In genomic region chr9:121398100-121398760, GRCm38 (mm10) we compare ENCODE assay signal across 9 mouse cellular contexts.
DNase-seq lines count a peak whose midpoint lies in the region; ATAC-seq and TF ChIP-seq lines count a peak whose summit lies in the region.
"Had no signal": no experiment of that assay in that cellular context is flagged by ENCODE, and none has a peak within 500 bp of the region (broad histone marks: within the 10 kb centered on the region; RNA-seq: fewer than 3 reads in every experiment).

No protein-coding gene starts in this region.

- no peak for TF ChIP-seq CTCF in lung, embryonic 14.5 days (IDR thresholded peaks at IDR 0.05; ENCODE audit: low read depth)
- no peak for TF ChIP-seq CTCF in lung, adult 2 months (IDR thresholded peaks at IDR 0.05; ENCODE audit: insufficient read depth, low read length)

- 64% methylated on average over 17 of the region's 17 CpGs for WGBS in embryonic facial prominence, embryonic 12.5 days
- WGBS in embryonic facial prominence, embryonic 10.5 days, result 77% methylated on average over 17 of the region's 17 CpGs
- WGBS in lung, embryonic 14.5 days, result 41% methylated on average over 17 of the region's 17 CpGs
- 38% methylated on average over 17 of the region's 17 CpGs for WGBS in lung, adult 2 months
- WGBS in hindbrain, embryonic 12.5 days, result 69% methylated on average over 17 of the region's 17 CpGs
- WGBS in neural tube, embryonic 13.5 days, result 75% methylated on average over 17 of the region's 17 CpGs

- H3K36me3 ChIP-seq in embryonic facial prominence, embryonic 12.5 days, result no peaks in the 10 kb centered on the region
- peaks cover 5% of the 10 kb centered on the region; the same call in 1 of the 2 replicates for H3K36me3 ChIP-seq in embryonic facial prominence, embryonic 10.5 days (replicated peaks)
- no peaks in the 10 kb centered on the region for H3K36me3 ChIP-seq in lung, embryonic 14.5 days (ENCODE audit: insufficient read depth)
- H3K36me3 ChIP-seq in hindbrain, embryonic 12.5 days, result peaks cover 5% of the 10 kb centered on the region; the same call in 1 of the 2 replicates
- H3K36me3 ChIP-seq in neural tube, embryonic 13.5 days, result peaks cover 9% of the 10 kb centered on the region

- H3K4me2 ChIP-seq in embryonic facial prominence, embryonic 12.5 days (replicated peaks), result no peak overlapping the region
- peak overlapping the region; percentile 40 for H3K4me2 ChIP-seq in lung, embryonic 14.5 days
- H3K4me2 ChIP-seq in hindbrain, embryonic 12.5 days (replicated peaks), result no peak overlapping the region
- H3K4me2 ChIP-seq in neural tube, embryonic 13.5 days, result 0 out of 2 replicates have a peak overlapping the region, but pooled peaks have one; percentile 5

- H3K27me3 ChIP-seq in embryonic facial prominence, embryonic 12.5 days, result no peaks in the 10 kb centered on the region
- no peaks in the 10 kb centered on the region for H3K27me3 ChIP-seq in embryonic facial prominence, embryonic 10.5 days (replicated peaks; ENCODE audit: low read depth, poor library complexity, severe bottlenecking)
- H3K27me3 ChIP-seq in lung, embryonic 14.5 days (ENCODE audit: insufficient read depth, low read length), result no peaks in the 10 kb centered on the region
- H3K27me3 ChIP-seq in hindbrain, embryonic 12.5 days, result no peaks in the 10 kb centered on the region
- H3K27me3 ChIP-seq in neural tube, embryonic 13.5 days, result no peaks in the 10 kb centered on the region

- H3K27ac ChIP-seq in embryonic facial prominence, embryonic 12.5 days, result no peak overlapping the region
- H3K27ac ChIP-seq in embryonic facial prominence, embryonic 10.5 days (replicated peaks), result no peak overlapping the region
- peak overlapping the region; percentile 65; the same call in 1 of the 2 replicates for H3K27ac ChIP-seq in lung, embryonic 14.5 days (ENCODE audit: low read depth)
- H3K27ac ChIP-seq in hindbrain, embryonic 12.5 days, result peak overlapping the region; percentile 60
- H3K27ac ChIP-seq in neural tube, embryonic 13.5 days (replicated peaks), result peak overlapping the region; percentile 64
- H3K27ac ChIP-seq: liver, embryonic 14.5 days had no signal

- peaks cover 13% of the 10 kb centered on the region for H3K4me1 ChIP-seq in embryonic facial prominence, embryonic 12.5 days
- peaks cover 18% of the 10 kb centered on the region for H3K4me1 ChIP-seq in embryonic facial prominence, embryonic 10.5 days
- H3K4me1 ChIP-seq in lung, embryonic 14.5 days (ENCODE audit: insufficient read depth), result peaks cover 14% of the 10 kb centered on the region; the same call in 1 of the 2 replicates
- H3K4me1 ChIP-seq in lung, adult 2 months (ENCODE audit: control insufficient read depth, insufficient read depth, low read length), result peaks cover 11% of the 10 kb centered on the region
- H3K4me1 ChIP-seq in hindbrain, embryonic 12.5 days, result peaks cover 26% of the 10 kb centered on the region
- H3K4me1 ChIP-seq in neural tube, embryonic 13.5 days (replicated peaks), result peaks cover 35% of the 10 kb centered on the region

- H3K9ac ChIP-seq in embryonic facial prominence, embryonic 12.5 days, result no peak overlapping the region
- no peak overlapping the region for H3K9ac ChIP-seq in lung, embryonic 14.5 days
- H3K9ac ChIP-seq in hindbrain, embryonic 12.5 days, result no peak overlapping the region
- peak overlapping the region; percentile 49 for H3K9ac ChIP-seq in neural tube, embryonic 13.5 days
- H3K9ac ChIP-seq: liver, embryonic 14.5 days had no signal

- no peak overlapping the region for H3K4me3 ChIP-seq in embryonic facial prominence, embryonic 12.5 days
- H3K4me3 ChIP-seq in embryonic facial prominence, embryonic 10.5 days, result no peak overlapping the region
- no peak overlapping the region for H3K4me3 ChIP-seq in lung, embryonic 14.5 days (ENCODE audit: low read depth, low read length)
- no peak overlapping the region for H3K4me3 ChIP-seq in lung, adult 2 months (replicated peaks; ENCODE audit: extremely low read depth, low read depth, low read length)
- H3K4me3 ChIP-seq in hindbrain, embryonic 12.5 days, result no peak overlapping the region
- H3K4me3 ChIP-seq in neural tube, embryonic 13.5 days, result no peak overlapping the region

- no peaks in the 10 kb centered on the region for H3K9me3 ChIP-seq in embryonic facial prominence, embryonic 12.5 days
- no peaks in the 10 kb centered on the region for H3K9me3 ChIP-seq in embryonic facial prominence, embryonic 10.5 days
- H3K9me3 ChIP-seq in lung, embryonic 14.5 days (ENCODE audit: low read depth, low read length), result no peaks in the 10 kb centered on the region
- no peaks in the 10 kb centered on the region for H3K9me3 ChIP-seq in hindbrain, embryonic 12.5 days (replicated peaks)
- no peaks in the 10 kb centered on the region for H3K9me3 ChIP-seq in neural tube, embryonic 13.5 days

- TF ChIP-seq POLR2A in lung, adult 2 months (IDR thresholded peaks at IDR 0.05; ENCODE audit: borderline replicate concordance, extremely low read depth, low read depth, low read length), result no peak

- DNase-seq in embryonic facial prominence, embryonic 10.5 days (ENCODE audit: low spot score), result no peak
- peak; percentile 80 for DNase-seq in lung, embryonic 14.5 days
- DNase-seq in lung, adult 2 months, result no peak
- no peak for DNase-seq in thymus, adult 18-20 months
- DNase-seq in frontal cortex, postnatal 14 days (ENCODE audit: low spot score in 2 of 2), result no peak

- ATAC-seq in embryonic facial prominence, embryonic 12.5 days (ENCODE audit: insufficient number of reproducible peaks, insufficient read depth, low FRiP score, low TSS enrichment), result 0 out of 2 replicates have a peak, but pooled peaks have one; percentile 8
- peak; percentile 60 for ATAC-seq in lung, embryonic 14.5 days (ENCODE audit: insufficient read depth)
- no peak for ATAC-seq in hindbrain, embryonic 12.5 days (ENCODE audit: low FRiP score)
- ATAC-seq in neural tube, embryonic 13.5 days (ENCODE audit: low read depth), result 0 out of 2 replicates have a peak, but pooled peaks have one; percentile 8

Comparison
In these comparisons a context has a peak if more than half of its experiments do, and no peak if none do; other contexts are left out.
1. H3K27ac ChIP-seq: peak in lung, embryonic 14.5 days (single experiment), hindbrain, embryonic 12.5 days (single experiment) and neural tube, embryonic 13.5 days (single experiment); none in embryonic facial prominence, embryonic 12.5 days (single experiment) and embryonic facial prominence, embryonic 10.5 days (single experiment).
2. H3K4me2 ChIP-seq: peak in lung, embryonic 14.5 days (single experiment) and neural tube, embryonic 13.5 days (single experiment); none in embryonic facial prominence, embryonic 12.5 days (single experiment) and hindbrain, embryonic 12.5 days (single experiment).